In the genomic region with DNA sequence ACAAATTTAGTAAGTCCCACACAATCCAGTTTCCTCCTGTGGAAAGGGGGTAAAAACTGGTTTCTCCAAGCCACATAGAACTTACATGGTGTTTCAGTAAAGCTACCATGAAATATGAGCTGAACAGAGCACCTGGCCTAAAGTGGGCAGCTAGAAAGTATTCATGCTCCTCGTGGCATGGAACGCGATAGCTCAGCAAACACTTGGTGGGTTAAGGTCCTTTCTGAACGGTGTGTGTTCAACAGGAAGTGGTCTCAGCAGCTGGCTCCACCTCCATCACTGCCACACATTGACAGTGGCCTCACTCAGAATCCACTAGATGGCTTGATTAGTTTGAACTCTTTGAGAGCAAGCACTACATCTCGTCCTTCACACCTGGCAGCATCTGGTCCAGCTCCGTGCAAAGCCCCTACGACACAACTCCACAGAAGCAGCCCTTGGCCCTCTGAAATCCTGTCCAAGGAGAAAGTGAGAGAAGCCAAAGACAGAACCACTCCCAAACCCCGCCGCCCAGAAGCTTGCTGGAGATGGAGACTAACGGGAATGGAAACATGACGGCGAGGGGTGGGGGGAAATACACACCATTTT, we compare ENCODE assay signal across 16 mouse cellular contexts.
"Had no signal": no experiment of that assay in that cellular context is flagged by ENCODE, and none has a peak within 500 bp of the region (broad histone marks: within the 10 kb centered on the region; RNA-seq: fewer than 3 reads in every experiment).

No protein-coding gene starts in this region.

- DNase-seq: kidney, adult 2 months; kidney, postnatal 25 days; layer of hippocampus, adult 9-11 months; liver; liver, postnatal 0 days; midbrain, embryonic 14.5 days; thymus, adult 2 months; thymus, postnatal 14 days; thymus, postnatal 4 days had no signal

- H3K9ac ChIP-seq: liver, embryonic 14.5 days; liver, postnatal 0 days had no signal

- H3K4me3 ChIP-seq: layer of hippocampus, adult 2 months had no signal

- ATAC-seq: intestine, postnatal 0 days; liver, postnatal 0 days; lung, postnatal 0 days had no signal

- H3K27ac ChIP-seq: kidney, postnatal 0 days; layer of hippocampus, adult 2 months; liver, embryonic 14.5 days; macrophage; stomach, postnatal 0 days had no signal
